Mouse (Mus musculus) testis, adult 2 months (tissue): ENCODE measurements at regions not wholly inside any gene's neighbourhood (a gene's known extent, or its start where the extent isn't known, plus 50 kb on each side); places are given as distances from the start of the nearest gene placed in this dataset.
A peak's percentile ranks its signal among the peaks of the same experiment; 100 is the strongest.

Experiments used
- H3K27ac ChIP-seq: fragments of 200-500 bp; 2 replicates; pipeline ENCODE4 v1.5.1; 2012; ENCODE audit warnings: low read depth, low read length; ENCODE audit not compliant: control insufficient read depth, insufficient read depth
- H3K27me3 ChIP-seq: fragments of 200-500 bp; 2 replicates; pipeline ENCODE4 v1.6.1; 2012; ENCODE audit warnings: mild to moderate bottlenecking, low read length, moderate library complexity; ENCODE audit not compliant: control insufficient read depth, insufficient read depth
- H3K36me3 ChIP-seq: fragments of 200-500 bp; 2 replicates; pipeline ENCODE4 v1.6.1; 2012; ENCODE audit warnings: mild to moderate bottlenecking, low read length; ENCODE audit not compliant: control insufficient read depth, insufficient read depth
- H3K4me1 ChIP-seq: fragments of 200-500 bp; 2 replicates; pipeline ENCODE4 v1.6.1; 2012; ENCODE audit warnings: low read length; ENCODE audit not compliant: control insufficient read depth, insufficient read depth
- H3K4me3 ChIP-seq: fragments of 200-500 bp; 2 replicates; pipeline ENCODE4 v1.5.1; 2012; ENCODE audit warnings: low read depth, mild to moderate bottlenecking, low read length, moderate library complexity, mixed read lengths; ENCODE audit not compliant: control insufficient read depth
- CTCF ChIP-seq: fragments of 200-500 bp; IDR thresholded peaks from 2 replicates; pipeline ENCODE4 v1.5.1; 2012; ENCODE audit warnings: low read depth, mild to moderate bottlenecking, inconsistent platforms, low read length, moderate library complexity; ENCODE audit not compliant: control insufficient read depth, insufficient read depth, insufficient replicate concordance
- POLR2A ChIP-seq: fragments of 200-500 bp; IDR thresholded peaks from 2 replicates; pipeline ENCODE4 v1.6.1; 2012; ENCODE audit warnings: low read depth, mild to moderate bottlenecking, inconsistent platforms, low read length, moderate library complexity; ENCODE audit not compliant: control insufficient read depth

DNA sequence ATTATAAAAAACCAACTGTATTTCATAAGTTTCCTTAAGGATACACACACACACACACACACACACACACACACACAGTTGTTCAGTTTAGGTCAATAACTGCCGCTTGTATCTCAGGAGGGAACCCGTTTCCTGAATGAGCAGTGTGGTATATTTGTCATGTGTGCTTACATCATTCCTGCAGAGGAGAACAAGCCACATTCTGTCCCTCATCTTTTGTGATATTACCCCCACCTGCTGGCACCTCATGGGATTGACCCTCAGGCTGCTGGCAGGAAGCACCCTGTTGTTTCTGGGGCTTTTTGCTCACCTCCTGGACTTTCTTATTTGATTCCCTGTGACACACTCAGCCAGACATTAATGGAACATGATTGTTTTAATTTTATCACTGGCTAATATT, 66.4 kb upstream of the Htr1a start:
- H3K27ac ChIP-seq = no peak overlapping the region
- no peaks in the 10 kb centered on the region for H3K27me3 ChIP-seq
- TF ChIP-seq CTCF (0 out of 2 replicates have a peak, but pooled peaks have one; percentile 21), POLR2A (no peak)
- H3K4me1 ChIP-seq = no peaks in the 10 kb centered on the region
- H3K4me3 ChIP-seq = no peak overlapping the region
- no peaks in the 10 kb centered on the region for H3K36me3 ChIP-seq

DNA sequence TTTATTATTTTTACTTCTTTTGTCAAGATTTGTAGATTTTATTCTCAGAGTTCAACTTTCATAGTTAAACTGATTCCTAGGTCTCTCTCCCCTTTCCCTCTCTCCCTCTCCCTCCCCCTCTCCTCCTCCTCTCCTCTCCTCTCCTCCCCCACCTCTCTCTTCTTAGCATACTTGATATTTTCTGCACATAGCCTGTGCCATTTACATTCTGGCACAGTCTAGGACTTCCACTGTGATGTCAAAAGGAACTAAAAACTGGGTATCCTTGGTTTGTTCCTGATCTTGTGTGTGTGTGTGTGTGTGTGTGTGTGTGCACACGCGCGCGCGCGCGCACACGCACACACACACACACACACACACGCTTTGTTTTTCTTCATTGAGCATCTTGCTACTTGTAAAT, 64.9 kb upstream of the Htr1a start:
- TF ChIP-seq POLR2A (no peak), CTCF (no peak)
- Histone ChIP-seq H3K36me3 (no peaks in the 10 kb centered on the region), H3K4me1 (no peaks in the 10 kb centered on the region), H3K4me3 (no peak overlapping the region), H3K27me3 (no peaks in the 10 kb centered on the region), H3K27ac (no peak overlapping the region)

DNA sequence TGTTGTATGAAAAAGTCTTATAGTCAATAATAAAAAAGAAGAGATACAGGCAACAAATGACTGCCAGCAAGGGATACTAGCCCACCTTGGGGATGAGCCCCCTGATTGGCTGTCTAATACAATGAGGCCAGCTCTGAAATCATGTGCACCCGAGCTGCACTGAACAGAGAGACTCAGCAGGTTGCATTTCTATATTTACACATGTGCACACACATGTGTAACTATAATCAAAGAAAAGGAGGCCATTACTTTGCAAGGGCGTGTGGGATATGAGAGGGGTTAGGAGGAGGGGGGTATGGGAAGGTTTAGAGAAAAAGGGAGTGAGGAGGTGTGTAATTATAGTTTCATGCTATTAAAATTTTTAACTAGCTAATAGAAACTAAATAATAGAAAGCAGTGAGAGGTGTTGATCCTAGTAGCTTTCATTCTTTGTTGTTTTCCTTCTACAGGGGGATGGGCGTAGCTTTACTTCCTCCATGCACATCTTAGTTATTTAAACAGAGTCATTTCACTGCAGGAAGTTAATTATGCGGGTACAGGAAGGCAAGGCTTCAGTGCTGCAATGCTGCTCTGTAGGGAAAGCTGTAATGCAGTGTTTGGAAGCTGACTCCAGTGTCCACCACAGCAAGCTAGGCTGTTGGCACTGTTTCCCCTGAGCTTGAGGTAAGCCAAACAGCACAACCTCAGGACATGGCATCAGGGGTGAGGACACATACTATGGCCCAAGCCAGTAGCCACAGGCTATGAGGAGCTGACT, 56.2 kb upstream of the Htr1a start:
- Histone ChIP-seq H3K27ac (no peak overlapping the region), H3K27me3 (no peaks in the 10 kb centered on the region), H3K36me3 (no peaks in the 10 kb centered on the region), H3K4me1 (no peaks in the 10 kb centered on the region), H3K4me3 (no peak overlapping the region)
- no peak for TF ChIP-seq CTCF
- no peak for TF ChIP-seq POLR2A
